Mouse (Mus musculus): ENCODE measurements at regions not wholly inside any gene's neighbourhood (a gene's known extent, or its start where the extent isn't known, plus 50 kb on each side); places are given as distances from the start of the nearest gene placed in this dataset.

DNA sequence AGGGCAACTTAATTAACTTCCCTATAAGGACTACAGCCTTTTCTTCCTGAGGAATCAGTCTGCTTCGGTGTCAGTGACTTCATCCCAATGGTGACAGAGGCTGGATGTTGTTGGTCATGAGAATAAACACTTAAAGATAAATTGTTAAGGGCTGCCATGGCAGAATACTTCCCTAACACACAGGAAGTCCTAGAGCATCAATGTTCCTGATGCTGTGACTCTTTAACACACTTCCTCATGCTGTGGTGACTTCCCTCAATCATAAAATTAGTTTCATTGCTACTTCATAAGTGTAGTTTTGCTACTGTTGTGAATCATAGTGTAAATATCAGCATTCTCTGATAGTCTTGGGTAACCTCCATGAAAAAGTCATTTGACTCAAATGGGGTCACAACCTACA lies 184.5 kb upstream of the Id2 start:
- Histone ChIP-seq H3K4me2 (replicated peaks; ENCODE audit: low read depth) (no peak overlapping the region), H3K4me1 (replicated peaks; ENCODE audit: control insufficient read depth, insufficient read depth) (no peaks in the 10 kb centered on the region), H3K9me3 (ENCODE audit: control insufficient read depth, low read length) (no peaks in the 10 kb centered on the region), H3K9ac (ENCODE audit: low read length) (no peak overlapping the region), H3K27me3 (ENCODE audit: control insufficient read depth, insufficient read depth, low read length) (no peaks in the 10 kb centered on the region), H3K4me3 (ENCODE audit: low read depth, low read length) (no peak overlapping the region), H3K36me3 (ENCODE audit: control insufficient read depth, insufficient read depth, low read length) (no peaks in the 10 kb centered on the region), H3K27ac (replicated peaks) (no peak overlapping the region)
- 64% methylated on average over 1 of the region's 1 CpGs for WGBS
- ATAC-seq (ENCODE audit: low FRiP score, low TSS enrichment) (no peak), DNase-seq (ENCODE audit: low spot score) (no peak)
- TF ChIP-seq EP300 (optimal IDR thresholded peaks at IDR 0.05) (no peak), CTCF (IDR thresholded peaks at IDR 0.05; ENCODE audit: low read depth) (no peak)

DNA sequence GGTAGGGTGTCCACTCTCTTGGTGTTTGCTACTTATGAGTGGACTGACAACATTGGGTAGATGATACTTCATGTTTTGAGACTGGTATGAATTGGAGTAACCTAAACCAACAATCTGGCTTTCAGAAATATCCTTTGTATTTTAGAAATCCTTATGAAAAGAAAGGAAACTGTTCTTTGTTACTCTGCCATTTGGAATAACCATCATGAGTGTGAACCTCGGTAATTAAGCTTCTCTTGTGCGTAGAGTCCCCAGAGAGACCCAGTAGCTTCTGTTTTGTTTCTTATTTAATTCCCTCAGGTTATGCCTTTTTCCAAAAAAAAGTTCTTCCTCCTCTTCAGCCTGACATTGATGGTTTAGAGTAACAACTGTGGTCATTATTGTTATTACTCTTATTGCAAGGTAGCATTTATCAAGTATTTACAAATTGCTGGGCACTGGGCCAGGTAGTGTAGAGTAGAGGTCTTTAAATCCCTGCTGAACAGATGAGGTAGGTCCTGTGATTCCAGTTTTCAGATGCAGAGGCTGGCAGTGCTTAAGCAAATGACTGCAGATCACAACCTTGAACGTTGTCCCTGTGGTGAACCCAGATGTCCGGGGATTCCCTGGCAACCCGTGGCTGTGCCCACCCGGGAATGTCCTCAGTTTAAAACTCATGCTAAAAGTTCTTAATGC lies 176.8 kb upstream of the Id2 start:
- TF ChIP-seq EP300 (optimal IDR thresholded peaks at IDR 0.05) = no peak
- TF ChIP-seq CTCF (IDR thresholded peaks at IDR 0.05; ENCODE audit: low read depth) = no peak
- DNase-seq (ENCODE audit: low spot score) = no peak
- Histone ChIP-seq H3K4me2 (replicated peaks; ENCODE audit: low read depth) (no peak overlapping the region), H3K4me1 (replicated peaks; ENCODE audit: control insufficient read depth, insufficient read depth) (no peaks in the 10 kb centered on the region), H3K9ac (ENCODE audit: low read length) (no peak overlapping the region), H3K27ac (replicated peaks) (no peak overlapping the region), H3K9me3 (ENCODE audit: control insufficient read depth, low read length) (no peaks in the 10 kb centered on the region), H3K27me3 (ENCODE audit: control insufficient read depth, insufficient read depth, low read length) (no peaks in the 10 kb centered on the region), H3K4me3 (ENCODE audit: low read depth, low read length) (no peak overlapping the region), H3K36me3 (ENCODE audit: control insufficient read depth, insufficient read depth, low read length) (no peaks in the 10 kb centered on the region)
- 50% methylated on average over 6 of the region's 6 CpGs for WGBS
- no peak for ATAC-seq (ENCODE audit: low FRiP score, low TSS enrichment)

DNA sequence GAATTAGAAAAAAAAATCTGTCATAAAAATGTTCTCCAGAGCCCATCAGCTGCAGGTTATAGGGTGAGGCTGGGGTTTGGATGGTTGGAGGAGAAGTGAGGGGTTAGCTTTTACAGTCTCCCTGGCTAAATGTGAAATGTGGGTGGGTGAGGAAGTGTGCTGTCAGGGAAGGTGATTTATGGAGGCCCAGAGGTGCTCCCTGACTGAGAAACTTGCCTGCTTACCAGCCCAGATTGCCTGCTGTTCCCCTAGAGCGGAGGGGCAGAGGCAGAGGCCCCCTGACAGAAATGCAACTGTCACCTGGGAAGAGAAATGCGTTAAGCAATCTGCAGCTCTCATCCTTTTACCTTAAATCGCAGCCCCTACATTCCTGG lies 175.8 kb upstream of the Id2 start:
- TF ChIP-seq CTCF (IDR thresholded peaks at IDR 0.05; ENCODE audit: low read depth) (no peak), EP300 (optimal IDR thresholded peaks at IDR 0.05) (no peak)
- no peak overlapping the region for H3K27ac ChIP-seq (replicated peaks)
- no peak for ATAC-seq (ENCODE audit: low FRiP score, low TSS enrichment)

DNA sequence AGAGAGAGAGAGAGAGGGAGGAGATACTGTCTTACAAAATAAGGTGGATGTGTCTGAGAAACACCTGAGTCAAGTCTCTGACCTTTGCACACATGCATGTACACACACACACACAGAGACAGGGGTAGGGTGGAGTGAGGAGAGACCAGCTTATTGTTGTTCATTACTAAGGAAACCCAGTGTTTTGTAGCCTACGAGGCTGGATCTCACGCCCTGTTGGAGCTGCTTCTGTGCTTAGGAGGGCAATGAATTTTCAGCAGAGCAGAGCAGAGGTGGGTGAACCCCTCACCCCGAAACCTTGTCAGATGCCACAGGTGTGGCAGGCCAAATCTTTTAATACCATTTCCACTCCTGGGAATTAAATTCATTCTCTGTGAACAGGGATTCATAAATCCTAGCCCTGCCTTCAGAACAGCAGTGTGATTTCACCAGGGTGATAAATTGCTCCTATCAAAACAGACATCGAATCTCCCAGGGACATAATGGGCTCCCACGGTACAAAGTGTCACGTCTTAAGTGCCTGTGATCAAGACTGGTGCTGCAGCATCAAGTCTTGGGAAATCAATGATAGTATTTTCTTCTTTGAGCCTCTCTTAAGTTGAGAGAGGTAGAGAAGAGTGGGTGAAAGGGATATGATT lies 175.3 kb upstream of the Id2 start:
- DNase-seq (ENCODE audit: low spot score) = no peak
- H3K4me2 ChIP-seq (replicated peaks; ENCODE audit: low read depth) = no peak overlapping the region
- H3K27me3 ChIP-seq (ENCODE audit: control insufficient read depth, insufficient read depth, low read length) = no peaks in the 10 kb centered on the region
- no peaks in the 10 kb centered on the region for H3K9me3 ChIP-seq (ENCODE audit: control insufficient read depth, low read length)
- ATAC-seq (ENCODE audit: low FRiP score, low TSS enrichment) = no peak
- H3K4me3 ChIP-seq (ENCODE audit: low read depth, low read length) = no peak overlapping the region
- no peak overlapping the region for H3K27ac ChIP-seq (replicated peaks)
- no peak overlapping the region for H3K9ac ChIP-seq (ENCODE audit: low read length)
- WGBS = 26% methylated on average over 6 of the region's 6 CpGs
- TF ChIP-seq EP300 (optimal IDR thresholded peaks at IDR 0.05) (no peak), CTCF (IDR thresholded peaks at IDR 0.05; ENCODE audit: low read depth) (no peak)
- H3K4me1 ChIP-seq (replicated peaks; ENCODE audit: control insufficient read depth, insufficient read depth) = no peaks in the 10 kb centered on the region
- H3K36me3 ChIP-seq (ENCODE audit: control insufficient read depth, insufficient read depth, low read length) = no peaks in the 10 kb centered on the region

More for the DNA sequence above, 175.8 kb upstream of the Id2 start:
- WGBS = 38% methylated on average over 3 of the region's 3 CpGs
- Histone ChIP-seq H3K4me3 (ENCODE audit: low read depth, low read length) (no peak overlapping the region), H3K27me3 (ENCODE audit: control insufficient read depth, insufficient read depth, low read length) (no peaks in the 10 kb centered on the region), H3K9ac (ENCODE audit: low read length) (no peak overlapping the region), H3K9me3 (ENCODE audit: control insufficient read depth, low read length) (no peaks in the 10 kb centered on the region), H3K36me3 (ENCODE audit: control insufficient read depth, insufficient read depth, low read length) (no peaks in the 10 kb centered on the region), H3K4me1 (replicated peaks; ENCODE audit: control insufficient read depth, insufficient read depth) (no peaks in the 10 kb centered on the region), H3K4me2 (replicated peaks; ENCODE audit: low read depth) (no peak overlapping the region)
- no peak for DNase-seq (ENCODE audit: low spot score)

DNA sequence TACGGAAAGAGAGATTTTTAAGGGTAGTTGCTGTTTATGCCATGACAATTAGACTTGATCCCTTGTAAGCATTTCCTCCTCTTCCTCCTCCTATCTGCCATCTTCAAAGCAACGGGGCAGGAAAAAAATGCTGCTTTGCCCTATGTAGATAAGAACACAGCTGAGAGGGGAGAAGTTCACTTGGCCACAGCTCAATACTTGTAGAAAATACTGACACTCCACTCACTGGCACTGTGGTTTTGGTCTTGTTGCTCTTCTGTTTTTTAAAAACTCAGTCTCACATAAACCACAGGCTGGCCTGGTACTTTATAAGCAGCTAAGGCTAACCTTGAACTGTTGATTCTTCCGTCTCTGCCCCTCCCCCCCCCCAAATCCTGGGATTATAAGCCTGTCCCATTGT lies 172.9 kb upstream of the Id2 start:
- H3K36me3 ChIP-seq (ENCODE audit: control insufficient read depth, insufficient read depth, low read length) = no peaks in the 10 kb centered on the region
- no peaks in the 10 kb centered on the region for H3K9me3 ChIP-seq (ENCODE audit: control insufficient read depth, low read length)
- H3K27me3 ChIP-seq (ENCODE audit: control insufficient read depth, insufficient read depth, low read length) = no peaks in the 10 kb centered on the region
- DNase-seq (ENCODE audit: low spot score) = no peak
- ATAC-seq (ENCODE audit: low FRiP score, low TSS enrichment) = no peak
- no peak overlapping the region for H3K4me2 ChIP-seq (replicated peaks; ENCODE audit: low read depth)
- H3K4me3 ChIP-seq (ENCODE audit: low read depth, low read length) = no peak overlapping the region
- no peaks in the 10 kb centered on the region for H3K4me1 ChIP-seq (replicated peaks; ENCODE audit: control insufficient read depth, insufficient read depth)
- 59% methylated on average over 3 of the region's 3 CpGs for WGBS
- H3K27ac ChIP-seq (replicated peaks) = no peak overlapping the region
- no peak for TF ChIP-seq CTCF (IDR thresholded peaks at IDR 0.05; ENCODE audit: low read depth)
- no peak for TF ChIP-seq EP300 (optimal IDR thresholded peaks at IDR 0.05)
- H3K9ac ChIP-seq (ENCODE audit: low read length) = no peak overlapping the region

Data from stomach, postnatal 0 days (tissue).